Mouse (Mus musculus): ENCODE measurements around the gene Lmf1. TPM values are rescaled to one million over a fixed set of nuclear protein-coding genes. Genes with fewer than 3 reads are reported as not detected.

Gene Lmf1
- polyA plus RNA-seq, 1 experiment from 2014 or later: 20.9 TPM

DNA sequence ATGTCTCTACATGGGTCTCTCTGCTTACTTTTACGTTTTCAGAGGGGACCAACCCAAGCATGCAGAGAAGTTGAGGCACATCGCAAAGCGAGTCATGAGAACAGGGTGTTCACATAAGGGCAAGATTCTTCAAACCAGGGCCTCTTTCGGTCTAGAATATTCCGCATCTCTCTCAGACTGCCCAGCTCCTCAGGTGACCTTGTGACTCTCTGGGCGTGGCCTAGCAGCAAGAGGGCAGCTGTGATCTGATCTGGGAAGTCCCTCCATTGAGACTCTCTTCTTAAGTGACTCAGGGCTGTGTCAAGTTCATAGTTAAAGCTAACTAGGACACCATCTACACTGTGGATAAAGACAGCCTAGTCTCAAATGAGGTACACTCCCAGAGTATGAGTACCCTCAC, 34.4 kb downstream of the Lmf1 start:
- H3K4me1 ChIP-seq: peaks cover 41% of the 10 kb centered on the region
- H3K27ac ChIP-seq: no peak overlapping the region
- ATAC-seq: no peak
- H3K9ac ChIP-seq: no peak overlapping the region
- H3K27me3 ChIP-seq: no peaks in the 10 kb centered on the region
- no peak overlapping the region for H3K4me2 ChIP-seq
- H3K4me3 ChIP-seq: no peak overlapping the region
- peaks cover 23% of the 10 kb centered on the region for H3K36me3 ChIP-seq (ENCODE audit: poor library complexity, severe bottlenecking)
- H3K9me3 ChIP-seq (replicated peaks): no peaks in the 10 kb centered on the region
- WGBS: 93% methylated on average over 6 of the region's 6 CpGs

DNA sequence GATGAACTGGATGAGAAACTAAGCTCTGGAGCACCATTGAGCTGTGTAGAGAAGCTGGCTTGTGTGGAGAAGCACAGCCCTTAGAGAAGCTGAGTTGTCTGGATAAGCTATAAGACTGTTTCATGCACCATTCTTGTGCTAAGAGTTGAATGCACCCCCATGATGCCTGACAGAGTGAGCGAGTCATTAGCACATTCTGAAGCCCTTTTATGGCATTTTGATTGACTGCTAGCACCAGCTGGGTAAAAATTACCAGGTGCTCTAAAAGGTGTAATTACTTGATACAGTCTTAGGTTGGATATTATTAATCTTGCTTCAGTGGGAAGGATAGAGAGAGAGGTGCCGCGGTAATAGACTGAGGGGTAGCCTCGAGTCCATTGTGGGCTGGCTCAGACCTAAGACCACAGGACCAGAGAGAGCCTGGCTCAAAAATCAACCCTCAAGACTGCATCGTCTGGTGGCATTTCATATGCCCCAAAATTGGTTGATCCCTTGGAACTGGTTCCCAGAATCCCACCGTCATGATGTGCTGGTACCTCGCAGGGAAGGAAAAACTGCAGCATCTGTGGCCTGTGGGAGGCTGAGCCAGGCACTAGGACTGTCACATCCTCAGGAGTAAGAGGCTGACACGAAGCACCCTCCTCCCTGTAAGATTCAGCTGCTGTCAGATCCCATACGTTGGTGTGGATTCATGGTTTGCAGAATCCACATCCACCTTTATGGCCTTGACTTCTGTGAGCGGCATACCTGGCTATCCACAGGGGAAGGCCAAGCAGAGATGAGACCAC, 36.0 kb downstream of the Lmf1 start:
- 85% methylated on average over 10 of the region's 10 CpGs for WGBS
- no peak overlapping the region for H3K4me3 ChIP-seq
- no peak for ATAC-seq
- H3K9me3 ChIP-seq (replicated peaks): no peaks in the 10 kb centered on the region
- H3K36me3 ChIP-seq (ENCODE audit: poor library complexity, severe bottlenecking): peaks cover 23% of the 10 kb centered on the region
- no peaks in the 10 kb centered on the region for H3K27me3 ChIP-seq
- peak overlapping the region; percentile 71; the same call in 1 of the 2 replicates for H3K27ac ChIP-seq
- H3K9ac ChIP-seq: no peak overlapping the region
- H3K4me1 ChIP-seq: peaks cover 40% of the 10 kb centered on the region
- no peak overlapping the region for H3K4me2 ChIP-seq

GRCm38 (mm10) chr17:25618508-25619056, 39.7 kb downstream of the Lmf1 start:
- Histone ChIP-seq H3K27ac (peak overlapping the region; percentile 84), H3K27me3 (no peaks in the 10 kb centered on the region), H3K4me3 (no peak overlapping the region), H3K4me1 (peaks cover 25% of the 10 kb centered on the region), H3K4me2 (peak overlapping the region; percentile 27; the same call in 1 of the 2 replicates), H3K9me3 (replicated peaks) (no peaks in the 10 kb centered on the region), H3K9ac (no peak overlapping the region), H3K36me3 (ENCODE audit: poor library complexity, severe bottlenecking) (peaks cover 11% of the 10 kb centered on the region; the same call in 1 of the 2 replicates)
- peak; percentile 87 for ATAC-seq
- 28% methylated on average over 16 of the region's 16 CpGs for WGBS

DNA sequence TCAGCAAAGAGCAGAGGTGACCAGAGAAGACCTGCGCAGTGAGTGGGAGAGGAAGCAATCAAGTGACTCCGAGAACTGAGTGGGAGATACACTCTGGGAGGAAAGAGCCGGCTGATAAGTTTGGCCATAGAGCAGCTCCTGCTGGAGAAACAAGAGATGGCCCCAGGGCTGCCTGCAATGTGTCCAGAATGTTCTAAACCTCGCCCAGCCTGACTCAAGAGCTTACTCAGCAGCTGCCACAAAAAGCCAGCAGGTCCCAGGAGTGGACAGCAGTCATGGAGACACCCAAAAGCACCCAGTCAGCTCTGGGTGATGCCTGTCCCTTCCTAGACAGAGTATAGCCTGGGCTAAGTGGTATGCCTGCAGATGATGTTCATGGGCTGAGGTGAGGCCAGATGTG, 44.6 kb downstream of the Lmf1 start:
- Histone ChIP-seq H3K4me3 (no peak overlapping the region), H3K9me3 (replicated peaks) (no peaks in the 10 kb centered on the region), H3K27ac (no peak overlapping the region; the same call in 1 of the 2 replicates), H3K4me2 (no peak overlapping the region), H3K36me3 (ENCODE audit: poor library complexity, severe bottlenecking) (0 out of 2 replicates have a peak, but pooled peaks cover 6% of the 10 kb centered on the region), H3K4me1 (peaks cover 44% of the 10 kb centered on the region), H3K27me3 (no peaks in the 10 kb centered on the region), H3K9ac (no peak overlapping the region)
- no peak for ATAC-seq
- WGBS: 89% methylated on average over 4 of the region's 4 CpGs

DNA sequence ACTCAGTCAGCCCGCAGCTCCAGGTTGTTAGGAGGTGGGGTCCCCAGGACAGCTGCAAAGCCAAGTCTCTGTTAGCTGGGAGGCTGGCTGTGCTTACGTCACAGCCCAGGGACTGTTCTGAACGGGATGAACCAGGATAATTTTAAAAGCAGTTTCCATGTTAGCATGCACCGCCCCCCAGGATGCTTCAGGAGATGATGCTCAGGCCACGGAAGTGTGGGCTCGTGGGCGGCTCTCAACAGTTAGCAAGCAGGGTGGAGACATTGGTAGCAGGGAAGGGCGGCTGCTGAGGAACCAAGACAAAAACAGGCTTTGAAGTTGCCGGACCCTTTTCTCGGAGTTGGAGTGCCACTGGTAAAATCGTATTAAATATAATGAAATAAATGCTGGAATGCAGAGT, 45.0 kb downstream of the Lmf1 start:
- no peak overlapping the region for H3K4me3 ChIP-seq
- H3K27ac ChIP-seq: peak overlapping the region; percentile 6; the same call in 1 of the 2 replicates
- 0 out of 2 replicates have a peak, but pooled peaks cover 6% of the 10 kb centered on the region for H3K36me3 ChIP-seq (ENCODE audit: poor library complexity, severe bottlenecking)
- peaks cover 39% of the 10 kb centered on the region for H3K4me1 ChIP-seq
- no peak for ATAC-seq
- no peaks in the 10 kb centered on the region for H3K9me3 ChIP-seq (replicated peaks)
- H3K9ac ChIP-seq: no peak overlapping the region
- no peak overlapping the region for H3K4me2 ChIP-seq
- no peaks in the 10 kb centered on the region for H3K27me3 ChIP-seq
- WGBS: 64% methylated on average over 11 of the region's 11 CpGs

DNA sequence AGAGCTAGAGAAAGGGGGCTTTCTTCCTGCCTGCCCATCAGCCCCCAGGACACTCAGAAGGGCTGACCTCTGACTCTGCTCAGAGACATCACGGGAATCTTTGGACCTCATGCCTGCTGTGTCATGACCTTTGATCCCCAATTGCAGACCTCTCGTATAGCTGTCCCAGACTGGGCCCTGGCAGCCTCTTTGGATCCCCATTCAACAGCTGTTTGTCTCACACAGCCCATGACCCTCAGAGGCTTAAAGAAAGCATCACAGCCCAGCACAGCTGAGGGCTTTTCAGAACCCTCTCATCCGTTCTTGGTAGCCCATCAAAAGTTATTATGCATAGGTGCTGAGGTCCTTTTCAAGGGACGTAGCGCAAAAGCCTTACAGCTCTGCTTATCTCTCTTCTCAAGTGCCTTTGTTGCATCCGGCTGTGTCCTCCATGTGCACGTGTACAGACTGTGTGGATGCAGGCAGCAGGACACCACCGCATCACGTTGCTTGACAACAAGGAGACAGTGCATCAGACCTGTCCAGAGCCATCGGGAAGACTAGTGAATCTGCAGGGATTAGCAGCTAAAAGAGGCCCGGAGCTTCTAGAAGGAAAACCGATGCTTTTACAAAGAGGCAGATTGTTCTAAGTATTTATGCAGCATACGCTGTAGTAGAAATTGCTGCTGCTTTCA, 45.7 kb downstream of the Lmf1 start:
- no peak overlapping the region for H3K4me2 ChIP-seq
- no peak overlapping the region for H3K4me3 ChIP-seq
- 58% methylated on average over 13 of the region's 13 CpGs for WGBS
- H3K9ac ChIP-seq: 0 out of 2 replicates have a peak overlapping the region, but pooled peaks have one; percentile 14
- no peak for ATAC-seq
- H3K36me3 ChIP-seq (ENCODE audit: poor library complexity, severe bottlenecking): 0 out of 2 replicates have a peak, but pooled peaks cover 6% of the 10 kb centered on the region
- H3K27me3 ChIP-seq: no peaks in the 10 kb centered on the region
- H3K4me1 ChIP-seq: peaks cover 32% of the 10 kb centered on the region
- no peaks in the 10 kb centered on the region for H3K9me3 ChIP-seq (replicated peaks)
- peak overlapping the region; percentile 4; the same call in 1 of the 2 replicates for H3K27ac ChIP-seq

DNA sequence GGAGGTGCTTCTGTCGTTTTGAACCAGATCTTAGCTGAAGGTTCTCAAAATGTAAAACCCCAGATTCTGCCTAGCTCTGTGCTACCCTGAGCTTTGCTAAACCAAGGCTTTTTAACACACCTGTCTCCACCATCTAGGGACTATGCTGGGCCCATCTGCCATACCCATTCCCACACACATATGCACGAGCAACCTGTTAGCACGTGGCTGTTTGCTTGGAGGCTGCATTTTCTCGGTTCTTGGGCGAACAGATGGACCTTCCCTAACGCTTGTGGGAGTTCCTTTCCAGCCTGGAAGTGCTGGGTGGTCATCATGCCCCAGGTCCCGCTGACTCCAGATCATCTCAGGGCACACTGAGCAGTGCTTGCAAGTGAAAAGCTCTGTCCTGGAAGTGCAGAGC, 46.4 kb downstream of the Lmf1 start:
- Histone ChIP-seq H3K4me2 (no peak overlapping the region), H3K27ac (no peak overlapping the region), H3K4me1 (peaks cover 30% of the 10 kb centered on the region), H3K9ac (0 out of 2 replicates have a peak overlapping the region, but pooled peaks have one; percentile 14), H3K27me3 (no peaks in the 10 kb centered on the region), H3K36me3 (ENCODE audit: poor library complexity, severe bottlenecking) (0 out of 2 replicates have a peak, but pooled peaks cover 6% of the 10 kb centered on the region), H3K4me3 (no peak overlapping the region), H3K9me3 (replicated peaks) (no peaks in the 10 kb centered on the region)
- no peak for ATAC-seq
- 83% methylated on average over 7 of the region's 7 CpGs for WGBS

GRCm38 (mm10) chr17:25626196-25627043, 47.5 kb downstream of the Lmf1 start:
- no peaks in the 10 kb centered on the region for H3K9me3 ChIP-seq (replicated peaks)
- 53% methylated on average over 20 of the region's 20 CpGs for WGBS
- H3K4me3 ChIP-seq: no peak overlapping the region
- H3K4me1 ChIP-seq: peaks cover 30% of the 10 kb centered on the region
- H3K27ac ChIP-seq: peak overlapping the region; percentile 45; the same call in 1 of the 2 replicates
- peak overlapping the region; percentile 18; the same call in 1 of the 2 replicates for H3K9ac ChIP-seq
- ATAC-seq: peak; percentile 58; the same call in 1 of the 2 replicates
- H3K4me2 ChIP-seq: no peak overlapping the region
- 0 out of 2 replicates have a peak, but pooled peaks cover 6% of the 10 kb centered on the region for H3K36me3 ChIP-seq (ENCODE audit: poor library complexity, severe bottlenecking)
- H3K27me3 ChIP-seq: no peaks in the 10 kb centered on the region

- H3K36me3 ChIP-seq (ENCODE audit: poor library complexity, severe bottlenecking): peaks cover 28% of the 10 kb centered on the region
- WGBS: 85% methylated on average over 5 of the region's 5 CpGs
- H3K9ac ChIP-seq: no peak overlapping the region
- H3K4me3 ChIP-seq: no peak overlapping the region
- no peak overlapping the region for H3K4me2 ChIP-seq
- no peaks in the 10 kb centered on the region for H3K9me3 ChIP-seq (replicated peaks)
- H3K27ac ChIP-seq: no peak overlapping the region
- H3K4me1 ChIP-seq: peaks cover 37% of the 10 kb centered on the region
- H3K27me3 ChIP-seq: no peaks in the 10 kb centered on the region
- no peak for ATAC-seq
Observed at GRCm38 (mm10) chr17:25630313-25630712, 51.4 kb downstream of the Lmf1 start.

- H3K9me3 ChIP-seq (replicated peaks): no peaks in the 10 kb centered on the region
- no peak overlapping the region for H3K27ac ChIP-seq
- H3K4me3 ChIP-seq: no peak overlapping the region
- peaks cover 28% of the 10 kb centered on the region for H3K4me1 ChIP-seq
- no peaks in the 10 kb centered on the region for H3K27me3 ChIP-seq
- WGBS: 75% methylated on average over 10 of the region's 10 CpGs
- peaks cover 25% of the 10 kb centered on the region for H3K36me3 ChIP-seq (ENCODE audit: poor library complexity, severe bottlenecking)
- ATAC-seq: no peak
- H3K9ac ChIP-seq: no peak overlapping the region
- H3K4me2 ChIP-seq: no peak overlapping the region
Observed at GRCm38 (mm10) chr17:25634070-25634469, 55.2 kb downstream of the Lmf1 start.

GRCm38 (mm10) chr17:25635387-25635786, 56.5 kb downstream of the Lmf1 start:
- Histone ChIP-seq H3K36me3 (ENCODE audit: poor library complexity, severe bottlenecking) (peaks cover 25% of the 10 kb centered on the region), H3K27me3 (no peaks in the 10 kb centered on the region), H3K4me1 (peaks cover 28% of the 10 kb centered on the region), H3K9ac (no peak overlapping the region), H3K9me3 (replicated peaks) (no peaks in the 10 kb centered on the region), H3K4me3 (no peak overlapping the region), H3K4me2 (no peak overlapping the region), H3K27ac (peak overlapping the region; percentile 20; the same call in 1 of the 2 replicates)
- WGBS: 35% methylated on average over 8 of the region's 8 CpGs
- ATAC-seq: no peak
